Mouse (Mus musculus): ENCODE measurements around the gene Tmx1. TPM values are rescaled to one million over a fixed set of nuclear protein-coding genes. Genes with fewer than 3 reads are reported as not detected.

Gene Tmx1
- polyA plus RNA-seq, 1 experiment = 64.3 TPM

DNA sequence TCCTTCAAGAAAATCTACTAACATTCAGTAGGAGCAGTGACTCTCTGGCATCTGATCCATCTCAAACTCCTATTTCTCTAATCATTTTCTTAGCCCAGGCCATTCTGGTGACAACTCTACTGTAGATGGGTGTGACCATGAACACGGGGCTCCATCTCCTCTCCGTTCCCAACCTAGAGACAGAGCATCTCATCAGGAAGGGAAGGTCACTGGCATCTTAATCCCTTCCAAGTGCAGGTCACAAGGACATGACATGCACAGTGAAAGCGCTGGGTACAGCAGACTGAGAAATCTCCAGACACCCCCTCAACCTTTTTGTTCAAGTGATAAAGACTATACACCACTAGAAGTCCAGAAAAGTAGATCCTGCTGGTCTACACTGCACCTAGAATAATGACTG, 1.4 kb upstream of the Tmx1 start:
- Histone ChIP-seq H3K4me1 (ENCODE audit: control insufficient read depth, insufficient read depth, low read length) (peaks cover 3% of the 10 kb centered on the region), H3K4me3 (ENCODE audit: low read depth, low read length) (no peak overlapping the region), H3K27ac (ENCODE audit: insufficient read depth, low read length) (no peak overlapping the region), H3K27me3 (ENCODE audit: control insufficient read depth, insufficient read depth, low read length, poor library complexity, severe bottlenecking) (no peaks in the 10 kb centered on the region), H3K9ac (ENCODE audit: low read depth, poor library complexity, severe bottlenecking) (no peak overlapping the region), H3K9me3 (replicated peaks; ENCODE audit: control insufficient read depth, insufficient read depth, low read length, poor library complexity, severe bottlenecking) (no peaks in the 10 kb centered on the region), H3K36me3 (ENCODE audit: control insufficient read depth, insufficient read depth, low read length, poor library complexity, severe bottlenecking) (no peaks in the 10 kb centered on the region; the same call in 1 of the 2 replicates)
- TF ChIP-seq POLR2A (IDR thresholded peaks at IDR 0.05; ENCODE audit: insufficient read depth, low read length) (no peak), EP300 (IDR thresholded peaks at IDR 0.05; ENCODE audit: insufficient read depth, low read depth, low read length) (no peak), CTCF (IDR thresholded peaks at IDR 0.05; ENCODE audit: low read depth, low read length) (no peak)

DNA sequence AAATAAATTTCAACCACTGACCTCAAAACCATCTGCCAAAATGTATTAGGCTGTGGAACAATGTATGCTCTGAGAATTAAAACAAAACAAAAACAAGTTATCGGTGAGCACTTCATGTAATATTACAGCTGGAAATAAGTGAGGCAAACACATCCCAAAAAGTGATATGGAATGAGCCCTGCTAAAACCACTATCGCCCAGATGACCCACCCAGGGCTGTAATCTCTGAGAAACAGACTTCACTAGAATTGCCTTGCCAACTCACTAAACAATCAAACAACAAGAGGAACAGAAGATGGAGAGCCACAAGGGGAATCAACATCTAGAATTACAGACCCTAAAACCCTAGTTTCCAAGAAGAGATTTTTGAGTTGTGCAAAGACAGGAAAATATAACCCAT, 752 bp upstream of the Tmx1 start:
- H3K9me3 ChIP-seq (replicated peaks; ENCODE audit: control insufficient read depth, insufficient read depth, low read length, poor library complexity, severe bottlenecking) = no peaks in the 10 kb centered on the region
- TF ChIP-seq CTCF (IDR thresholded peaks at IDR 0.05; ENCODE audit: low read depth, low read length) (no peak), POLR2A (IDR thresholded peaks at IDR 0.05; ENCODE audit: insufficient read depth, low read length) (no peak), EP300 (IDR thresholded peaks at IDR 0.05; ENCODE audit: insufficient read depth, low read depth, low read length) (no peak)
- peaks cover 3% of the 10 kb centered on the region for H3K4me1 ChIP-seq (ENCODE audit: control insufficient read depth, insufficient read depth, low read length)
- no peaks in the 10 kb centered on the region; the same call in 1 of the 2 replicates for H3K36me3 ChIP-seq (ENCODE audit: control insufficient read depth, insufficient read depth, low read length, poor library complexity, severe bottlenecking)
- H3K9ac ChIP-seq (ENCODE audit: low read depth, poor library complexity, severe bottlenecking) = peak overlapping the region; percentile 78
- H3K4me3 ChIP-seq (ENCODE audit: low read depth, low read length) = no peak overlapping the region
- no peaks in the 10 kb centered on the region for H3K27me3 ChIP-seq (ENCODE audit: control insufficient read depth, insufficient read depth, low read length, poor library complexity, severe bottlenecking)
- no peak overlapping the region for H3K27ac ChIP-seq (ENCODE audit: insufficient read depth, low read length)

DNA sequence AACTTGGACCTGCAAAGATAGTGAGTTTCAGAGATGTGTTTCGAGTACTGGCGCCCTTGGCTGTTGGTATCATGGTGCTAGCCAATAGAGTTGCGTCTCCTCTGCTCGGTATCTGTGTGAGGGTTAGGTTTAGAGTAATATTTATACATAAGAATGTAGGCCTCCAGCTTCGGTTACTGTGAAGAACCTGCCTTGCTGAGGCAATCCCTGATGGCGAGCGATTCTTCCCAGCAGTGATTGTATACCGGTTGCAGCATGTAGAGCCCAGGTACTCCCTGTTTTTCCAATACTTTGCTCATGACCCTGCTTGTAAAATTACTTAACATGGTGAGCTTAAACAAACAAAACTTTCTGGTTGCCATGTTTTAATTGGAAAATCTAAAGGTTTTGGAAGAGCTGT, 2.3 kb downstream of the Tmx1 start:
- H3K4me3 ChIP-seq (ENCODE audit: low read depth, low read length) = no peak overlapping the region
- TF ChIP-seq EP300 (IDR thresholded peaks at IDR 0.05; ENCODE audit: insufficient read depth, low read depth, low read length) (no peak), POLR2A (IDR thresholded peaks at IDR 0.05; ENCODE audit: insufficient read depth, low read length) (no peak), CTCF (IDR thresholded peaks at IDR 0.05; ENCODE audit: low read depth, low read length) (no peak)

DNA sequence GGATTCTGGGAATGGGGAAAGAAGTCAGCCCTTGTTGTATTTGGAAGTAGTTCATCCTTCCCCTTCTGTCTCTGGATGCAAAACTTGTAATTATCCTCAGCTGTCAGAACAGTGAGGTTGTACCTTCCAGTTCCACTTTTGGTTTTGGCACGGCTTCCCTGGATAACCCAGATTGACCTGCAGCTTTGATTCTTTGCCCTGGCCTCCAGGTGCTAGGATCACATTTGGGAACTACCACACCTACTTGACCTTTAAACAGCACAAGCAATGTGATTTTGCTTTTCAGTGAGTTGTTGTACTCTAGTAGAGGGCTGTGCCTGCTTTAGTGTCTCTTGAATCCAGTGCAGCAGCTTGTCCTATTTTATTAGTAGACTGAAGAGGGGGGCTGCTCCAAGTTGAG, 6.7 kb downstream of the Tmx1 start:
- TF ChIP-seq POLR2A (IDR thresholded peaks at IDR 0.05; ENCODE audit: insufficient read depth, low read length) (no peak), EP300 (IDR thresholded peaks at IDR 0.05; ENCODE audit: insufficient read depth, low read depth, low read length) (no peak), CTCF (IDR thresholded peaks at IDR 0.05; ENCODE audit: low read depth, low read length) (no peak)
- Histone ChIP-seq H3K4me3 (ENCODE audit: low read depth, low read length) (no peak overlapping the region), H3K9me3 (replicated peaks; ENCODE audit: control insufficient read depth, insufficient read depth, low read length, poor library complexity, severe bottlenecking) (no peaks in the 10 kb centered on the region), H3K27ac (ENCODE audit: insufficient read depth, low read length) (no peak overlapping the region), H3K9ac (ENCODE audit: low read depth, poor library complexity, severe bottlenecking) (no peak overlapping the region), H3K36me3 (ENCODE audit: control insufficient read depth, insufficient read depth, low read length, poor library complexity, severe bottlenecking) (peaks cover 15% of the 10 kb centered on the region), H3K4me1 (ENCODE audit: control insufficient read depth, insufficient read depth, low read length) (no peaks in the 10 kb centered on the region), H3K27me3 (ENCODE audit: control insufficient read depth, insufficient read depth, low read length, poor library complexity, severe bottlenecking) (no peaks in the 10 kb centered on the region)

More for the DNA sequence above, 2.3 kb downstream of the Tmx1 start:
- no peaks in the 10 kb centered on the region for H3K27me3 ChIP-seq (ENCODE audit: control insufficient read depth, insufficient read depth, low read length, poor library complexity, severe bottlenecking)
- H3K27ac ChIP-seq (ENCODE audit: insufficient read depth, low read length) = no peak overlapping the region
- H3K36me3 ChIP-seq (ENCODE audit: control insufficient read depth, insufficient read depth, low read length, poor library complexity, severe bottlenecking) = peaks cover 15% of the 10 kb centered on the region
- no peak overlapping the region for H3K9ac ChIP-seq (ENCODE audit: low read depth, poor library complexity, severe bottlenecking)
- peaks cover 3% of the 10 kb centered on the region for H3K4me1 ChIP-seq (ENCODE audit: control insufficient read depth, insufficient read depth, low read length)
- H3K9me3 ChIP-seq (replicated peaks; ENCODE audit: control insufficient read depth, insufficient read depth, low read length, poor library complexity, severe bottlenecking) = no peaks in the 10 kb centered on the region

DNA sequence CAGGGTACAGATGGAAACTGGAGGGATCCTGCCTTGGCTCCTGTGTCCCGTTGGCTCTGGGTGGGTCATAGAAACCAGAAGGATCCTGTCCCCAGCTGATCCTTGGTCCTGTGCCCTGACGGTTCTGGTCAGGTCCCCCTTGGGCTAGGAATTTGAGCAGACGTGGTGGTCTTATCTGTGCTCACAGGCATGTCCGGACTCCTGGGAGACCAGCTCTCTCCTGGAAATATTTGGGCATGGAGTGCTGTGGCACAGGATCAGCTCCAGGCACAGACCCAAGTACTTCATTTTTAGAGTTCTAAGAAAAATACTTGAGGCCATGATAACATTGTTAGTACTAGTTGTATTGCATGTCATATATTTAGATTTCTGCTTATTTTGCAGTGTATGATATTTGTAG, 11.1 kb downstream of the Tmx1 start:
- H3K4me1 ChIP-seq (ENCODE audit: control insufficient read depth, insufficient read depth, low read length) = no peaks in the 10 kb centered on the region
- H3K9me3 ChIP-seq (replicated peaks; ENCODE audit: control insufficient read depth, insufficient read depth, low read length, poor library complexity, severe bottlenecking) = no peaks in the 10 kb centered on the region
- no peak overlapping the region for H3K27ac ChIP-seq (ENCODE audit: insufficient read depth, low read length)
- H3K27me3 ChIP-seq (ENCODE audit: control insufficient read depth, insufficient read depth, low read length, poor library complexity, severe bottlenecking) = no peaks in the 10 kb centered on the region
- H3K4me3 ChIP-seq (ENCODE audit: low read depth, low read length) = no peak overlapping the region
- no peak for TF ChIP-seq POLR2A (IDR thresholded peaks at IDR 0.05; ENCODE audit: insufficient read depth, low read length)
- TF ChIP-seq CTCF (IDR thresholded peaks at IDR 0.05; ENCODE audit: low read depth, low read length) = no peak
- H3K9ac ChIP-seq (ENCODE audit: low read depth, poor library complexity, severe bottlenecking) = no peak overlapping the region
- peaks cover 9% of the 10 kb centered on the region for H3K36me3 ChIP-seq (ENCODE audit: control insufficient read depth, insufficient read depth, low read length, poor library complexity, severe bottlenecking)

DNA sequence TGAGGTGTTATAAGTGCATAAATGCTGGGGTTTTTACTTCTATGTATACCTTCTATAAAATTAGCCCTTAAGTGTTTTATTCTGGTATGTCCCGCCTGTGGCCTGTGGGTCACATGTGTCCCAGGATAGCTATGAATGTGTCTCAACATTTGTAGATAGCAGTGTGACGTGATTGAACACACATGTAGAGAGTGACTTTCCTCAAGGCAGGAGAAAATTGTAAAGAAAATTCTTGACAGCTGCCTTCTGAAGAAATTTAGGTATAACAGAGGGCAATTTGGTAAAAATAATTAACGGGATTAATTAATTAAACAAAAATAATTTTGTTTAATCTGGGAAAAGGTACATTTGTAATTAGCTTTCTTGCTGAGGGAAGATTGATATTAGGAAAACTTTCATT, 22.4 kb downstream of the Tmx1 start:
- Histone ChIP-seq H3K27ac (ENCODE audit: insufficient read depth, low read length) (no peak overlapping the region), H3K4me3 (ENCODE audit: low read depth, low read length) (no peak overlapping the region), H3K27me3 (ENCODE audit: control insufficient read depth, insufficient read depth, low read length, poor library complexity, severe bottlenecking) (no peaks in the 10 kb centered on the region), H3K9ac (ENCODE audit: low read depth, poor library complexity, severe bottlenecking) (no peak overlapping the region), H3K9me3 (replicated peaks; ENCODE audit: control insufficient read depth, insufficient read depth, low read length, poor library complexity, severe bottlenecking) (no peaks in the 10 kb centered on the region), H3K4me1 (ENCODE audit: control insufficient read depth, insufficient read depth, low read length) (no peaks in the 10 kb centered on the region), H3K36me3 (ENCODE audit: control insufficient read depth, insufficient read depth, low read length, poor library complexity, severe bottlenecking) (no peaks in the 10 kb centered on the region)
- no peak for TF ChIP-seq POLR2A (IDR thresholded peaks at IDR 0.05; ENCODE audit: insufficient read depth, low read length)
- no peak for TF ChIP-seq EP300 (IDR thresholded peaks at IDR 0.05; ENCODE audit: insufficient read depth, low read depth, low read length)
- no peak for TF ChIP-seq CTCF (IDR thresholded peaks at IDR 0.05; ENCODE audit: low read depth, low read length)

Measured in ES-Bruce4 (cell line).